Mouse (Mus musculus) hindbrain, embryonic 16.5 days (tissue): ENCODE results near the gene Ntmt1. TPM values are rescaled to one million over a fixed set of nuclear protein-coding genes. Genes with fewer than 3 reads are reported as not detected.

ENCODE experiments used
- ATAC-seq: fragments of 200-750 bp; cut with Nextera tagmentation; 2 replicates; pipeline ENCODE4 v1.8.0; 2017; ENCODE audit warnings: moderate TSS enrichment, moderate library complexity
- H3K27ac ChIP-seq: fragments of 300-500 bp; sonication (generic); 2 replicates; pipeline ENCODE4 v1.5.1; 2014; ENCODE audit warnings: low read depth, mild to moderate bottlenecking, control low read depth, low read length, moderate library complexity
- H3K27me3 ChIP-seq: fragments of 300-500 bp; sonication (generic); replicated peaks from 2 replicates; pipeline ENCODE4 v1.6.1; 2014; ENCODE audit warnings: low read length; ENCODE audit not compliant: control insufficient read depth, insufficient read depth
- H3K36me3 ChIP-seq: fragments of 300-500 bp; sonication (generic); 2 replicates; pipeline ENCODE4 v1.6.1; 2014; ENCODE audit warnings: mild to moderate bottlenecking, low read length, moderate library complexity, mixed read lengths; ENCODE audit not compliant: control insufficient read depth, insufficient read depth
- H3K4me1 ChIP-seq: fragments of 300-500 bp; sonication (generic); 2 replicates; pipeline ENCODE4 v1.6.1; 2014; ENCODE audit warnings: low read depth, low read length; ENCODE audit not compliant: control insufficient read depth, insufficient read depth
- H3K4me2 ChIP-seq: fragments of 300-500 bp; sonication (generic); 2 replicates; pipeline ENCODE4 v1.6.1; 2014; ENCODE audit warnings: mild to moderate bottlenecking, low read length, control low read depth, moderate library complexity
- H3K4me3 ChIP-seq: fragments of 300-500 bp; sonication (generic); 2 replicates; pipeline ENCODE4 v1.5.1; 2014; ENCODE audit warnings: mild to moderate bottlenecking, low read length, control low read depth, moderate library complexity
- H3K9ac ChIP-seq: fragments of 300-500 bp; sonication (generic); 2 replicates; pipeline ENCODE4 v1.6.1; 2014; ENCODE audit warnings: low read depth, mild to moderate bottlenecking, control low read depth, low read length, moderate library complexity
- H3K9me3 ChIP-seq: fragments of 300-500 bp; sonication (generic); 2 replicates; pipeline ENCODE4 v1.6.1; 2014; ENCODE audit warnings: mild to moderate bottlenecking, low read length, moderate library complexity; ENCODE audit not compliant: control insufficient read depth
- WGBS: fragments of 180-500 bp; shearing (Covaris S2); extraction: QIAGEN DNeasy Blood & Tissue Kit; methylation state at CpG from one replicate; pipeline ENCODE4 v1.1.7; 2014; 5-methylcytosine and 5-hydroxymethylcytosine counted together
- polyA plus RNA-seq: library from polyadenylated mRNA; unstranded; fragments of >200 nt; fragmentation: Nextera tagmentation; extraction: Ambion mirVana; gene quantifications from 2 replicates; pipeline ENCODE4 v1.2.1, GENCODE M21; 2015

Ntmt1 gene
- polyA plus RNA-seq, 1 experiment from 2014 or later: 108 TPM

GRCm38 (mm10) chr2:30768529-30768928, 39.1 kb upstream of the Ntmt1 start:
- Histone ChIP-seq H3K9me3 (peaks cover 4% of the 10 kb centered on the region), H3K9ac (no peak overlapping the region), H3K4me3 (no peak overlapping the region), H3K27ac (no peak overlapping the region), H3K36me3 (no peaks in the 10 kb centered on the region), H3K4me1 (peaks cover 22% of the 10 kb centered on the region), H3K4me2 (no peak overlapping the region), H3K27me3 (no peaks in the 10 kb centered on the region)
- WGBS: 82% methylated on average over 5 of the region's 5 CpGs
- no peak for ATAC-seq

GRCm38 (mm10) chr2:30769187-30769586, 38.4 kb upstream of the Ntmt1 start:
- WGBS: 57% methylated on average over 6 of the region's 6 CpGs
- H3K4me3 ChIP-seq: no peak overlapping the region
- peaks cover 22% of the 10 kb centered on the region for H3K4me1 ChIP-seq
- no peak overlapping the region for H3K4me2 ChIP-seq
- H3K9ac ChIP-seq: no peak overlapping the region
- peaks cover 4% of the 10 kb centered on the region for H3K9me3 ChIP-seq
- H3K36me3 ChIP-seq: no peaks in the 10 kb centered on the region
- no peak overlapping the region for H3K27ac ChIP-seq
- H3K27me3 ChIP-seq: no peaks in the 10 kb centered on the region
- ATAC-seq: no peak

DNA sequence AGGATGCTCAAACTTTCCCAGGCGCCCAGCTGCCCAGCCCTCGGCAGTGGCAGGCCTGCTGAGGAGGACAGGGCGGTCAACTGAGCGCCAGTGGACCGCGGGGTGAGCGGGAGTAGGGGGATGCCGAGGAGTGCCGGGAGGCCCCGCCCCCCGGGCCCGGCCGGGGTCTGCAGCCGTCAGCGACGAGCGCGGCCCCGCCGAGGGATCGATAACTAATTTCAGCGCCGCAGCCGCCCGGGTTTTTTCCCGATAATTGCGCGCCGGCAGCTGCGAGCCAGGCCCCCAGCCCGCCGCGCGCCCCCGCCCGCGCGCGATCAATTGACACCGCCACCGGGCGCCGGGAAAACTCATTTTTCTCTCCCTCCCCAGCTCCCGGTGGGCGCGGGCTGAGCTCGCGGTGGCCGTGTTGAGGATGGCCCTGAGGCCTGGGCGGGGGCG, 36.2 kb upstream of the Ntmt1 start:
- under 1% methylated on average over 51 of the region's 51 CpGs for WGBS
- H3K4me3 ChIP-seq: peak overlapping the region; percentile 51

GRCm38 (mm10) chr2:30771806-30772460, 35.7 kb upstream of the Ntmt1 start:
- Histone ChIP-seq H3K4me3 (peak overlapping the region; percentile 51), H3K27ac (peak overlapping the region; percentile 90), H3K9me3 (no peaks in the 10 kb centered on the region), H3K4me1 (peaks cover 22% of the 10 kb centered on the region), H3K36me3 (no peaks in the 10 kb centered on the region), H3K9ac (peak overlapping the region; percentile 80), H3K27me3 (no peaks in the 10 kb centered on the region), H3K4me2 (peak overlapping the region; percentile 95)
- peak; percentile 77 for ATAC-seq
- 5% methylated on average over 19 of the region's 19 CpGs for WGBS

More for the DNA sequence above, 36.2 kb upstream of the Ntmt1 start:
- no peaks in the 10 kb centered on the region for H3K27me3 ChIP-seq
- peak overlapping the region; percentile 90 for H3K27ac ChIP-seq
- ATAC-seq: peak; percentile 48; the same call in 1 of the 2 replicates
- peaks cover 22% of the 10 kb centered on the region for H3K4me1 ChIP-seq
- no peaks in the 10 kb centered on the region for H3K9me3 ChIP-seq
- peak overlapping the region; percentile 95 for H3K4me2 ChIP-seq
- peak overlapping the region; percentile 80 for H3K9ac ChIP-seq
- H3K36me3 ChIP-seq: no peaks in the 10 kb centered on the region

- Histone ChIP-seq H3K36me3 (no peaks in the 10 kb centered on the region), H3K9ac (peak overlapping the region; percentile 41; the same call in 1 of the 2 replicates), H3K27ac (peak overlapping the region; percentile 90), H3K9me3 (no peaks in the 10 kb centered on the region), H3K4me3 (no peak overlapping the region), H3K27me3 (no peaks in the 10 kb centered on the region), H3K4me1 (peaks cover 21% of the 10 kb centered on the region), H3K4me2 (0 out of 2 replicates have a peak overlapping the region, but pooled peaks have one; percentile 95)
- ATAC-seq: peak; percentile 16; the same call in 1 of the 2 replicates
- 48% methylated on average over 15 of the region's 15 CpGs for WGBS
Measured at GRCm38 (mm10) chr2:30772581-30773312, 34.9 kb upstream of the Ntmt1 start.

- H3K27ac ChIP-seq: peak overlapping the region; percentile 90; the same call in 1 of the 2 replicates
- no peaks in the 10 kb centered on the region for H3K27me3 ChIP-seq
- H3K9me3 ChIP-seq: no peaks in the 10 kb centered on the region
- no peak overlapping the region; the same call in 1 of the 2 replicates for H3K9ac ChIP-seq
- WGBS: 80% methylated on average over 8 of the region's 8 CpGs
- H3K4me3 ChIP-seq: no peak overlapping the region
- no peak for ATAC-seq
- H3K4me1 ChIP-seq: peaks cover 20% of the 10 kb centered on the region
- no peaks in the 10 kb centered on the region for H3K36me3 ChIP-seq
- no peak overlapping the region for H3K4me2 ChIP-seq
Measured at GRCm38 (mm10) chr2:30773313-30774005, 34.2 kb upstream of the Ntmt1 start.

- H3K4me2 ChIP-seq: no peak overlapping the region
- no peak overlapping the region for H3K9ac ChIP-seq
- no peaks in the 10 kb centered on the region for H3K9me3 ChIP-seq
- H3K36me3 ChIP-seq: no peaks in the 10 kb centered on the region
- H3K4me1 ChIP-seq: peaks cover 20% of the 10 kb centered on the region
- no peak overlapping the region for H3K4me3 ChIP-seq
- no peak overlapping the region for H3K27ac ChIP-seq
- 65% methylated on average over 3 of the region's 3 CpGs for WGBS
- ATAC-seq: no peak
- no peaks in the 10 kb centered on the region for H3K27me3 ChIP-seq
Measured at GRCm38 (mm10) chr2:30775955-30776354, 31.7 kb upstream of the Ntmt1 start.

GRCm38 (mm10) chr2:30777266-30777665, 30.4 kb upstream of the Ntmt1 start:
- Histone ChIP-seq H3K9ac (no peak overlapping the region), H3K9me3 (no peaks in the 10 kb centered on the region), H3K4me2 (no peak overlapping the region), H3K27me3 (no peaks in the 10 kb centered on the region), H3K4me3 (no peak overlapping the region), H3K4me1 (peaks cover 7% of the 10 kb centered on the region), H3K27ac (no peak overlapping the region), H3K36me3 (no peaks in the 10 kb centered on the region)
- 78% methylated on average over 3 of the region's 3 CpGs for WGBS
- no peak for ATAC-seq

DNA sequence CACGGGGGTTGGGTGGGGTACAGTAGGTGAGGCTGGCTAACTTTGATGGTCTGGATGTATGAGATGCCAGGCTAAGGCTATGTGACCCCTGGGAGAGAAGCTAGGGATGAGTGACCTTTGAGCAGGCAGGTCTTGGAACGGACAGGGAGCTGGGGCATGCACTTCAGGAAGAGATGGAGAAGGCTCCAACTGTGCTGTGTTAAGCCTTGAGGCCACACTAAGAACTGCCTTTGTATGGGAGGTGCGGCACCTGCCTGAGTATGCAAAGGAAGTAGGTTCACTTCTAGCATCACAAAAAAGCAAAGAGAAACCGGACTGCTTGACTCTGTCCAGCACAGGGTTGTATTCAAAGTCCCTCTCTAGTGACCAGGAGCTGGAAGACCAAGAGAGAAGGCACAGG, 29.4 kb upstream of the Ntmt1 start:
- no peak for ATAC-seq
- 62% methylated on average over 4 of the region's 4 CpGs for WGBS

More for the DNA sequence above, 29.4 kb upstream of the Ntmt1 start:
- Histone ChIP-seq H3K9ac (no peak overlapping the region), H3K36me3 (no peaks in the 10 kb centered on the region), H3K4me1 (peaks cover 3% of the 10 kb centered on the region), H3K9me3 (no peaks in the 10 kb centered on the region), H3K4me3 (no peak overlapping the region), H3K4me2 (no peak overlapping the region), H3K27me3 (no peaks in the 10 kb centered on the region), H3K27ac (no peak overlapping the region)
